Mouse (Mus musculus) forebrain, embryonic 11.5 days (tissue): Measurements from ENCODE around the gene Pitpnm1. TPM values are rescaled to one million over a fixed set of nuclear protein-coding genes. Genes with fewer than 3 reads are reported as not detected.
"Not testable (repeated sequence)": the region's sequence is repeated elsewhere in the genome, so short reads cannot be mapped to it uniquely, and the experiment has no call there.

ENCODE experiments used
- ATAC-seq: fragments of 200-750 bp; cut with Nextera tagmentation; replicated peaks from 2 replicates; pipeline ENCODE4 v1.8.0; 2017; ENCODE audit warnings: moderate TSS enrichment; ENCODE audit not compliant: low FRiP score
- DNase-seq: peaks from one replicate; pipeline ENCODE4 v3.0.0-alpha.2; 2017; ENCODE audit warnings: low spot score
- H3K27ac ChIP-seq: fragments of 300-500 bp; sonication (generic); 2 replicates; pipeline ENCODE4 v1.5.1; 2014; ENCODE audit warnings: low read depth, low read length
- H3K27me3 ChIP-seq: fragments of 300-500 bp; sonication (generic); 2 replicates; pipeline ENCODE4 v1.6.1; 2014; ENCODE audit warnings: mild to moderate bottlenecking, low read length, mixed read lengths; ENCODE audit not compliant: control insufficient read depth, insufficient read depth
- H3K36me3 ChIP-seq: fragments of 300-500 bp; sonication (generic); 2 replicates; pipeline ENCODE4 v1.6.1; 2014; ENCODE audit warnings: mild to moderate bottlenecking, low read length, moderate library complexity, mixed read lengths; ENCODE audit not compliant: control insufficient read depth, insufficient read depth
- H3K4me1 ChIP-seq: fragments of 300-500 bp; sonication (generic); replicated peaks from 2 replicates; pipeline ENCODE4 v1.6.1; 2014; ENCODE audit warnings: low read length, mixed read lengths; ENCODE audit not compliant: control insufficient read depth, insufficient read depth
- H3K4me2 ChIP-seq: fragments of 300-500 bp; sonication (generic); 2 replicates; pipeline ENCODE4 v1.6.1; 2014; ENCODE audit warnings: low read depth, mild to moderate bottlenecking, low read length, moderate library complexity, mixed read lengths; ENCODE audit not compliant: severe bottlenecking
- H3K4me3 ChIP-seq: fragments of 300-500 bp; sonication (generic); 2 replicates; pipeline ENCODE4 v1.5.1; 2014; ENCODE audit warnings: low read depth, low read length
- H3K9ac ChIP-seq: fragments of 300-500 bp; sonication (generic); 2 replicates; pipeline ENCODE4 v1.6.1; 2014; ENCODE audit warnings: low read length
- H3K9me3 ChIP-seq: fragments of 300-500 bp; sonication (generic); 2 replicates; pipeline ENCODE4 v1.6.1; 2016; ENCODE audit warnings: low read length, mixed read lengths; ENCODE audit not compliant: control insufficient read depth
- WGBS: fragments of 180-500 bp; shearing (Covaris S2); extraction: QIAGEN DNeasy Blood & Tissue Kit; methylation state at CpG from one replicate; pipeline ENCODE4 v1.1.7; 2014; 5-methylcytosine and 5-hydroxymethylcytosine counted together
- polyA plus RNA-seq: library from polyadenylated mRNA; unstranded; fragments of >200 nt; fragmentation: Nextera tagmentation; extraction: Ambion mirVana; gene quantifications from 2 replicates; pipeline ENCODE4 v1.2.1, GENCODE M21; 2014

Pitpnm1 gene
- polyA plus RNA-seq, 1 experiment from 2014 or later: 18.0 TPM

- DNase-seq: no peak
- H3K9me3 ChIP-seq: no peaks in the 10 kb centered on the region
- no peaks in the 10 kb centered on the region for H3K27me3 ChIP-seq
- H3K9ac ChIP-seq: no peak overlapping the region
- H3K27ac ChIP-seq: no peak overlapping the region
- H3K4me1 ChIP-seq: peaks cover 9% of the 10 kb centered on the region
- H3K4me2 ChIP-seq: no peak overlapping the region
- no peak overlapping the region for H3K4me3 ChIP-seq
- 94% methylated on average over 7 of the region's 7 CpGs for WGBS
- H3K36me3 ChIP-seq: peaks cover 3% of the 10 kb centered on the region; the same call in 1 of the 2 replicates
- no peak for ATAC-seq
Measured at GRCm38 (mm10) chr19:4129462-4129861, 29.7 kb downstream of the Pitpnm1 start.

- no peak overlapping the region for H3K4me3 ChIP-seq
- H3K9ac ChIP-seq: no peak overlapping the region
- DNase-seq: no peak
- peaks cover 3% of the 10 kb centered on the region; the same call in 1 of the 2 replicates for H3K36me3 ChIP-seq
- no peak overlapping the region for H3K27ac ChIP-seq
- H3K27me3 ChIP-seq: no peaks in the 10 kb centered on the region
- H3K9me3 ChIP-seq: no peaks in the 10 kb centered on the region
- no peak overlapping the region for H3K4me2 ChIP-seq
- H3K4me1 ChIP-seq: peaks cover 8% of the 10 kb centered on the region
- no peak for ATAC-seq
- WGBS: 87% methylated on average over 4 of the region's 4 CpGs
Measured at GRCm38 (mm10) chr19:4130106-4130505, 30.3 kb downstream of the Pitpnm1 start.

DNA sequence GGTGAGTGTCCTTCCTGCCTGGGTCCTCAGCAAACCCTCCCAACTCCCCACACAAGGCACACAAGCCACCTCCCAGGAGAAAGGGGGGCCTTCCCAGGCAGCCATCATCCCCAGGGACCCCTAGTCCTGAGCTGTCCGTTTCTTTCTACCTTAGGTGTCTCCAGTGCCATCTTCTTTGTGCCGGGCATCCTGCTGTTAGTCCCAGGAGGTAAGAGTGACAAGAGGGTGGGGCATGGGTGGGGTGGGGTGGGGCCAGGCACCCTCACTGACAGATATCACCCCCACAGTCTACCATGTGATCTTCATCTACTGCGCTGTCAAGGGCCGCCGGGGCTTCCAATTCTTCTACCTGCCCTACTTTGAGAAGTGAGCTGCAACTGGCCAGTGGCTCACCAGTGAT lies 31.3 kb downstream of the Pitpnm1 start:
- ATAC-seq (no peak), DNase-seq (no peak)
- H3K4me1 ChIP-seq: peaks cover 7% of the 10 kb centered on the region
- 89% methylated on average over 5 of the region's 5 CpGs for WGBS
- peaks cover 3% of the 10 kb centered on the region; the same call in 1 of the 2 replicates for H3K36me3 ChIP-seq
- H3K27ac ChIP-seq: no peak overlapping the region
- H3K4me2 ChIP-seq: no peak overlapping the region
- H3K4me3 ChIP-seq: no peak overlapping the region
- no peaks in the 10 kb centered on the region for H3K27me3 ChIP-seq
- no peak overlapping the region for H3K9ac ChIP-seq
- H3K9me3 ChIP-seq: no peaks in the 10 kb centered on the region

DNA sequence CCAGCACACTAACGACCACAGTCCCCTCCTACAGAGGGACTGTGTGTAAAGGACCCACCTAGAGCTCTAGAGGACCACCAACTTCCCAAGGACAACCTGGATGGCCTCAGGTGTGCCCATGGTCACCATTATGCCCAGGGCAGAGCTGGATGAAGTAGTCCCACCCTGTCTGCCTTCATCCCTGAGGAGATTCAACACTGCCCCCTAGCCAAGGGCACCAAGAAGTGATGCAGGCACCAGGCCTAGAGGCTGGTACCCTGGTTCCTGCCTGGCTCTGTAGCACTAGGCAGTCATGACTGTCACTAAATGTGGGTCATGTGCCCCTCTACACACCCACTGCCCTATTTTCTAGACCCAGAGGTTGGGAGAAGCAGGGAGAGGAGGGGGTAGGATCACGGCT lies 32.0 kb downstream of the Pitpnm1 start:
- Histone ChIP-seq H3K4me1 (peaks cover 4% of the 10 kb centered on the region), H3K4me3 (no peak overlapping the region), H3K27me3 (no peaks in the 10 kb centered on the region), H3K36me3 (peaks cover 3% of the 10 kb centered on the region; the same call in 1 of the 2 replicates), H3K27ac (no peak overlapping the region), H3K9ac (no peak overlapping the region), H3K9me3 (no peaks in the 10 kb centered on the region), H3K4me2 (no peak overlapping the region)
- DNase-seq (no peak), ATAC-seq (no peak)
- WGBS: 86% methylated on average over 2 of the region's 2 CpGs

DNA sequence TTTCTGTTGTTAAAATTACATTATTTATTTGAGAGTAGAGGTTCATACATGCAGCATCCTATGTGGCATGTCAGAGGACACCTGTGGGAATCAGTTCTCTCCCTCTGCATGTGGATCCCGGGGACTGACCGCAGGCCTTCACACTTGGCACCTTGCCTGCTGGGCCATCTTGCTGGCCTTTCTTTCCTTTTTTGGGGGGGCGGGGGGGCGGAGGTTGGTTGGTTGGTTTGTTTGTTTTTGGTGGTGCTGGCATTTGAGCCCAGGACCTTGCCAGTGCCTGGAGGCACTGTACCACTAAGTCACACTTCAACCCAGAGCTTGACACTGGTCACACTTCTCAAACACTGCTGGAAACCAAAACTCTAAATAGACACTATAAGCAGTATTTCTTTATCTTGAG lies 34.6 kb downstream of the Pitpnm1 start:
- no peak overlapping the region for H3K9ac ChIP-seq
- WGBS: 77% methylated on average over 4 of the region's 4 CpGs
- ATAC-seq: no peak
- H3K27me3 ChIP-seq: no peaks in the 10 kb centered on the region
- H3K9me3 ChIP-seq: no peaks in the 10 kb centered on the region
- no peaks in the 10 kb centered on the region for H3K4me1 ChIP-seq
- no peak overlapping the region for H3K4me2 ChIP-seq
- no peak overlapping the region for H3K27ac ChIP-seq
- H3K36me3 ChIP-seq: peaks cover 3% of the 10 kb centered on the region; the same call in 1 of the 2 replicates
- no peak overlapping the region for H3K4me3 ChIP-seq
- no peak for DNase-seq

DNA sequence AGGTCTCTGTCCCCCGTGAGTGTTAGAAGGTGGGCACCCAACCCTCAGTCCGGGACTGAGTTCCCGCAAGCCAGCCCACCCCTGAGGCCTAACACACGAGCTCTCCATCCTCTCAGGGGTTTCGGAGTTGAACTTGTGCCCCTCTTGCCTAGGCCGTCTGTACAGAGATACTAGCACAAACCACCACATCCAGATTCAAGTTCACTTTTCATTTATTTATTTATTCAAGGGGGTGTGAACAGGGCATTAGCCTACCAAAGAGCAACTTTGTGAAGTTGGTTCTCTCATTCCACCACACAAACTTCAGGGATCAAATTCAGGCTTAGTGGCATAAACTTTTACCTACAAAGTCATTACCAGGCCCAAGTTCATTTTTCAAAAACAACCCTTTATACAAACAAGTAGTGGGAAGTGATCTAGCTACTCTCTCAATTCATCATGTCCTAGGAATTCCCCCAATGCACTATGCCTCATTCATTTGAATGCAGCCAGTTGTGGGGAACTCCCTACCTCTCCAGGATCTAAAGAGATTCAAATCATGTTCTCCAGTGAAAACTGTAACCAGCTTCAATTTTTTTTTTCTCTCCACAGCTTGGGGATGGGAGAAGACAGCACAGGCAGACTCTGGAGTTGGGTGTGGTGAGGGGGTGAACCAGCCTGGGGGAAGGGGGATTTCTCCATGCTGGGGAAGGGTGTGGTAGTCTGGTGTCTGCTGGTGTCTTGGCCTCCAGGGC lies 35.6 kb downstream of the Pitpnm1 start:
- not testable (repeated sequence) for H3K27ac ChIP-seq, ATAC-seq, H3K4me3 ChIP-seq, DNase-seq, H3K9ac ChIP-seq, H3K4me2 ChIP-seq, H3K36me3 ChIP-seq, H3K27me3 ChIP-seq, H3K9me3 ChIP-seq, H3K4me1 ChIP-seq
- WGBS: 88% methylated on average over 6 of the region's 6 CpGs

DNA sequence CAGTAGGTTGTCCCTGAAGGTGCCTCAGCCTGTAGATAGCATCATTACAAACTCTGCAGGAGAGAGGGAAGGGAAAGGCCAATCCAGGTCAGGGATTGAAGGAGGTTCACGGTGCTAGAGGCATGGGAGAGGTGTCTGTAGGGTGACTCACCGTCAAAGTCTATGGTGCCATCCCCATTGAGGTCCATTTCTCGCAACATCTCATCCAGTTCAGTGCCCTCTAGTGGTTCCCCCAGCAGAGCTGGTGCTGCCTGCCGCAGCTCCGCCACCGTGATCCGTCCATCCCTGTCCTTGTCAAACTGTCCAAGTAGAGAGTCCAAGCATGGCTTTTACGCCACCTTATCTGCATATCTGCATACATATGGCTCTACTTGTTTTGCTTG lies 36.2 kb downstream of the Pitpnm1 start:
- H3K4me1 ChIP-seq, H3K4me2 ChIP-seq, H3K4me3 ChIP-seq, H3K9me3 ChIP-seq, DNase-seq, H3K36me3 ChIP-seq, H3K27ac ChIP-seq, H3K27me3 ChIP-seq, ATAC-seq, H3K9ac ChIP-seq: not testable (repeated sequence)
- 26% methylated on average over 8 of the region's 8 CpGs for WGBS

- no peak overlapping the region for H3K4me2 ChIP-seq
- H3K27ac ChIP-seq: no peak overlapping the region
- ATAC-seq (no peak), DNase-seq (no peak)
- H3K4me3 ChIP-seq: no peak overlapping the region
- H3K9ac ChIP-seq: no peak overlapping the region
- H3K4me1 ChIP-seq: no peaks in the 10 kb centered on the region
- 71% methylated on average over 5 of the region's 5 CpGs for WGBS
- H3K36me3 ChIP-seq: peaks cover 3% of the 10 kb centered on the region; the same call in 1 of the 2 replicates
- H3K9me3 ChIP-seq: no peaks in the 10 kb centered on the region
- no peaks in the 10 kb centered on the region for H3K27me3 ChIP-seq
Measured at GRCm38 (mm10) chr19:4136463-4136862, 36.7 kb downstream of the Pitpnm1 start.

- Histone ChIP-seq H3K9ac (no peak overlapping the region), H3K36me3 (no peaks in the 10 kb centered on the region; the same call in 1 of the 2 replicates), H3K4me1 (no peaks in the 10 kb centered on the region), H3K27ac (no peak overlapping the region), H3K27me3 (no peaks in the 10 kb centered on the region), H3K4me3 (no peak overlapping the region), H3K9me3 (no peaks in the 10 kb centered on the region), H3K4me2 (no peak overlapping the region)
- ATAC-seq (no peak), DNase-seq (no peak)
- 86% methylated on average over 5 of the region's 5 CpGs for WGBS
Measured at GRCm38 (mm10) chr19:4137913-4138312, 38.1 kb downstream of the Pitpnm1 start.
